Mouse (Mus musculus): Measurements from ENCODE around the gene 2810408A11Rik.
"Not testable (repeated sequence)": the region's sequence is repeated elsewhere in the genome, so short reads cannot be mapped to it uniquely, and the experiment has no call there.

The 2810408A11Rik gene

GRCm38 (mm10) chr11:69880853-69881603 lies 19.8 kb downstream of the 2810408A11Rik start, which contains the start of gene Kctd11:
TSS of gene Kctd11 (minus strand) at chr11:69881406.
- in situ Hi-C loops (cut with MboI, MseI): no loop called here

GRCm38 (mm10) chr11:69880506-69880852 lies 20.3 kb downstream of the 2810408A11Rik start:
- in situ Hi-C loops (cut with MboI, MseI): no loop called here

- in situ Hi-C loops (cut with MboI, MseI): no loop called here
Measured at GRCm38 (mm10) chr11:69879711-69880110, 21.1 kb downstream of the 2810408A11Rik start.

GRCm38 (mm10) chr11:69878952-69879351 lies 21.8 kb downstream of the 2810408A11Rik start:
- in situ Hi-C loops (cut with MboI, MseI): no loop called here

GRCm38 (mm10) chr11:69878399-69878798 lies 22.4 kb downstream of the 2810408A11Rik start:
- in situ Hi-C loops (cut with MboI, MseI): no loop called here

- in situ Hi-C loops (cut with MboI, MseI): no loop called here
Measured at GRCm38 (mm10) chr11:69877878-69878277, 22.9 kb downstream of the 2810408A11Rik start, which contains the start of gene Tmem95. TSS of gene Tmem95 (minus strand) at chr11:69878018.

GRCm38 (mm10) chr11:69876867-69877266 lies 23.9 kb downstream of the 2810408A11Rik start:
- in situ Hi-C loops (cut with MboI, MseI): no loop called here

GRCm38 (mm10) chr11:69876186-69876585 lies 24.6 kb downstream of the 2810408A11Rik start:
- in situ Hi-C loops (cut with MboI, MseI): no loop called here

GRCm38 (mm10) chr11:69872451-69872850 lies 28.3 kb downstream of the 2810408A11Rik start:
- in situ Hi-C loops (cut with MboI, MseI): no loop called here

GRCm38 (mm10) chr11:69871822-69872221 lies 29.0 kb downstream of the 2810408A11Rik start:
- in situ Hi-C loops (cut with MboI, MseI): no loop called here

- in situ Hi-C loops (cut with MboI, MseI): no loop called here
Measured at GRCm38 (mm10) chr11:69870289-69871069, 30.3 kb downstream of the 2810408A11Rik start.

GRCm38 (mm10) chr11:69867335-69867734 lies 33.5 kb downstream of the 2810408A11Rik start:
- in situ Hi-C loops (cut with MboI, MseI): no loop called here

GRCm38 (mm10) chr11:69865561-69865960 lies 35.2 kb downstream of the 2810408A11Rik start:
- in situ Hi-C loops (cut with MboI, MseI): no loop called here

GRCm38 (mm10) chr11:69864138-69864860 lies 36.5 kb downstream of the 2810408A11Rik start:
- in situ Hi-C loops (cut with MboI, MseI): no loop called here

GRCm38 (mm10) chr11:69863729-69864128 lies 37.1 kb downstream of the 2810408A11Rik start:
- in situ Hi-C loops (cut with MboI, MseI): not testable (repeated sequence)

- in situ Hi-C loops (cut with MboI, MseI): no loop called here
Measured at GRCm38 (mm10) chr11:69858113-69858998, 42.4 kb downstream of the 2810408A11Rik start, which contains the start of gene Tnk1. TSS of gene Tnk1 (minus strand) at chr11:69858730.

GRCm38 (mm10) chr11:69855347-69855746 lies 45.4 kb downstream of the 2810408A11Rik start:
- in situ Hi-C loops (cut with MboI, MseI): no loop called here

- in situ Hi-C loops (cut with MboI, MseI): no loop called here
Measured at GRCm38 (mm10) chr11:69854680-69855079, 46.1 kb downstream of the 2810408A11Rik start.

- in situ Hi-C loops (cut with MboI, MseI): no loop called here
Measured at GRCm38 (mm10) chr11:69853994-69854393, 46.8 kb downstream of the 2810408A11Rik start.

- in situ Hi-C loops (cut with MboI, MseI): no loop called here
Measured at GRCm38 (mm10) chr11:69850754-69851153, 50.0 kb downstream of the 2810408A11Rik start.

GRCm38 (mm10) chr11:69849884-69850283 lies 50.9 kb downstream of the 2810408A11Rik start:
- in situ Hi-C loops (cut with MboI, MseI): no loop called here
